Mouse (Mus musculus): ENCODE measurements around the gene Cda. TPM values are rescaled to one million over a fixed set of nuclear protein-coding genes. Genes with fewer than 3 reads are reported as not detected.
"Not testable (repeated sequence)": the region's sequence is repeated elsewhere in the genome, so short reads cannot be mapped to it uniquely, and the experiment has no call there.

Cda gene
- total RNA-seq, 2 experiments from 2014 or later, result 6.9 to 15.0 TPM

DNA sequence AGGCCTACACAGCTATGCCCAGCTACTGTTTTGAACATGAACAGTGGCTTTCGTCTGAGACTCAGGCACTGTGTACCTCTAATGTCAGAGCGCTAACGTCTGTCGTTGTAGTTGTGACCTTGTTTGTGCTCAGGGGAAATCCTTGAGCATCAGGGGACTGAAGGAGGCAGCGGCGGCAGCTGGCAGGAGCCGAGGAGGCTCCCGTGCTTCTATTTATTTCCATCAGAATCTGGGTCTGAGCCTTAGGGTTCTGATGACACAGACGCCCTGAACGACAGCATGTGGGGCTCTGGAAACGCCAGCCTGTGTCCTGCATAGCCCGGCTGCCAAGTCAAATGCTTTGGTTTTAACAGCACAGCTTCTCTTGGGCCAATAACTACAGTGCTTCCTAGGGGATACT lies 32.8 kb downstream of the Cda start:
- no peak for DNase-seq

DNA sequence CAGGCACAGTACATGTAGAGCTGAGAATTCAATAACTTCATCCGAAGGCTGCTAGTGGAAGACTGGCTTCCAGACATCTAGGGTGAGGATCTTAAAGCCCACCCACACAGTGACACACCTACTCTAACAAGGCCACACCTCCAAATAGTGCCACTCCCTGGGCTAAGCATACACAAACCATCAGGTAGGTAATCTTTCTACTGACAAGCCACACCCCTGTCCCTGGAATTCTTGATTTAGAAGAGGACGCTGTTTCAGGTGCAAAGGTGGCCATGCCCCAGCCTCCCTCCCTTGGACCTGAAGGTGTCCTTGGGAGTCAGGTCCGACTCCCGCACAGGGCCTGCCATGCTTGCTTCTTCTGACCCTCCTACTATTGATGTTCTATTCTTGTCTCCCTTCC lies 34.7 kb downstream of the Cda start:
- no peak for DNase-seq

DNA sequence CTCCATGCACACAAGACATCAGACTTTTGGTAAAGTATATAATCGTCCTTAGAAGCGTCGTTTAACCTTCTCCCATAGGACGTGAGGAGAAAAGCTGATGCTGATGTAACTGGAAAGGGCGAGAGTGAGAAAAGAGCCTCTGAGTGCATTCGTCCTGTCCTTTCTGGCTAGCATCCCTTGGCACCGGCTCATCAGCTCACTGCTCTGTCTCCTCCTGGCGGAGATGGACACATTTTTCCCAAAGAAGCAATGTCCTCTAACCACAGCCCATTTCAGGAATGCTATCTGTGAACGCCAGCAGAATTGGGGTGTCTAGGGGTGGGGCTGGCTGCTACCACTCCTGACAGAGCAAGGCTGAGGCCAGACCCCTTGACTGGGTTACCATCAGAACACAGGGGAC lies 36.1 kb downstream of the Cda start:
- no peak for DNase-seq

DNA sequence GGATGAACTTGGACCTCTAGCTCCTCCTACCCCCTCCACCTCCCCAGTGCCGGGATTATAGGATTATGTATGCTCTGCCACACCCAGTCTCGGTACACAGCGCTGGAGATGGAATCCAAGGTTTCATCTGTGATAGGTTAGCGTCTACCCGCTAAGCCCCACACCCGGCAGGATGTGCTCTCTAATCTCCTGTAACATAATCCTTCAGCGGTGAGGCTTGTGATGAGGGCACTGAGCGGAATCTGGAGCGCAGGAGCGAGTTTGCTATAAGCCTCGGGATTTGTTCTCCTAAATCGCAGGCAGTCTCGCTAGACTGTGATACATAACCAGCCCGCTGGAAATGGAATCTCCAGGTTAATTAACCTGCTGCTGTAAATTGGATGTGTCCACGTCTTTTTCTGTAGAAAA lies 37.5 kb downstream of the Cda start:
- DNase-seq, result no peak

DNA sequence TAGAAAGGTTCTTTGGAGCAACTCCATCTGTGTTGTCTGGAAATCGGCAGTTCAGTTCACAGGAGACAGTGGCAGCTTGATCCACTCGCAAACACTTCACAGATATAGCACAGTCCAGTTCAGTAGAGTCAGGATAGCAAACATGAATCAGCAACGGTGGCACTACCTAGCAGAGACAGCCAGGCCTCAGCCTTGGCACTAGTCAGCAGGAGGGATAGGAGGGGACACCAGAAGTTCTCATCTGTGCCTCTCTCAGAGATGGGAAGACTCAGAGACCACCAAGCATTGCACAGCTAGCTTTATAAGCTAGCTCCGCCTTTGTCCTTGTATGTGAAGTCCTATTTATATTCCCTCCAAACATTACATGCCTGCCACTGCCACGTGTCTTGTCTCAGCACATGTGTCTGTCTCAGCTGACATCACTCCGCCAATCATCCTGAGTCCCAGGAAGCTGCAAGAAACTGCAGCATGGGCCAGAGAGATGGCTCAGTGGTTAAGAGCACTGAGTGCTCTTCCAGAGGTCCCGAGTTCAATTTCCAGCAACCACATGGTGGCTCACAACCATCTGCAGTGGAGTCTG lies 39.8 kb downstream of the Cda start:
- DNase-seq, result no peak

DNA sequence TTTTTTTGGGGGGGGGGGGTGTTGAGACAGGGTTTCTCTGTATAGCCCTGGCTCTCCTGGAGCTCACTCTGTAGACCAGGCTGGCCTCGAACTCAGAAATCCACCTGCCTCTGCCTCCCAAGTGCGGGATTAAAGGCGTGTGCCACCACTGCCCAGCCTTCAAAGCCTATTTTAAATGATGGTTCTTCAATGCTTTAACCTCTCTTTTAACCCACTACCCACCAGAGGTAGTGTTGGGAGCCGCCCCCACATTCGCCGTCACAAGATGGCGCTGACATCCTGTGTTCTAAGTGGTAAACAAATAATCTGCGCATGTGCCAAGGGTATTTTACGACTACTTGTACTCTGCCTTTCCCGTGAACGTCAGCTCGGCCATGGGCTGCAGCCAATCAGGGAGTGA lies 40.6 kb downstream of the Cda start:
- DNase-seq, result not testable (repeated sequence)

DNA sequence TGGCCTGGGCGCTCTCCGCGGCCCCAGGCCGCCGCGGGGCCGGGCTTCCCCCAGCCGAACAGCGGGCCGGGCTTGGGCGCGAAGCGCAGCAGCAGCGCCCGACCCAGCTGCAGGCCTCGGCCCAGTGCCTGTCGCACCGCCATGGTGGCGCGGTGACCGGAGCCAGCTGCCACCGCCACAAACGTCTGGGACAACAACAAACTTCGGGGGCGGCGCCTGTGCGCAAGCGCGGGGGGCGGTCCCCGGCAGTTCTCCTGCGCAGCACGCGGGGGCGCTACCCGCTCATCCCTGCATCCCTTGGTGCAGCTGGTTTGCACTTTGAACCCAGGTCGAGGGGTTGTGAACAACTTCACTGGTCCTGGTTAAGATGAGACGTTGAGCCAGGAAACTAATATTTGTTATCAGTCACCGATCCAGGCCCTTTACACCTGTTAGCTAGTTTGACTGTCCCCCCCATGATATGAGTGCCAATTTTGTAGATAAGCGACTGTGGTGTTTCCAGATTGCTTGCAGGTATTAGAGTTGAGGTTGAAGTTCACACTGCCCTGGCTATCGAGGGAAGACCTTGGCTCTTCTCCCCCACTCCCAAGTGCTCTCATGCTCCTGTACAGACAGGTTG lies 41.6 kb downstream of the Cda start, which contains the start of gene Pink1:
Pink1 (minus strand) TSS at position 231 of the 619 bp plus-strand sequence.
- peak; percentile 94 to 95 for DNase-seq

DNA sequence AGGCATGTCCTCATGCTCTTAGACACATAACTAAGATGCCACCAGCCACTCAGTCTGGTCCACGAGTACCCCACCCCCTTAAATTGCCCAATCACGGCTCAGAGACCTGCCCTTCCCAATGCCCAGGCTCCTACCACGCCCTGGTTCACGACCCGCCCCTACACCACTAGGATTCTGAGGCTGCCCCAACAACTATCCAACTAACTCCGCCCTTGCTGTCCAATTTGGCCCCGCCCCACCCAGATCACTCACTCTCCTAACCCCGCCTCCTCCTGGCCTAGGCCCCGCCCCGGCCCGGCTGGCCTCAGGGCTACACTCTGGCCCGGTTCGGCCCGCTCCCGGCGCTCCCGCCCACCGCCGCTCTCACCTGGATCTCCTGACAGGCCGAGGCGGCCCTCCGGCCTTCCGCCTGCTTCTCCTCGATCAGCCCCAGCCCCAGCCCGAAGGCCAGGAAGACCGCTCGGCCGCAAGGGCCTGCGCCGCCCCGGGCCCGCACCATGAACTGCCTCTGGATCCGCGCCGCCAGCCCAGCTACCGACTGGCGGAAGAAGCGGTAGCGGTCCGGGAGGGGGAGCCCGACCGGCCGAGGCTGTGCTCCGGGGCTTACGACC lies 42.2 kb downstream of the Cda start:
- DNase-seq, result peak; percentile 99 to 100

DNA sequence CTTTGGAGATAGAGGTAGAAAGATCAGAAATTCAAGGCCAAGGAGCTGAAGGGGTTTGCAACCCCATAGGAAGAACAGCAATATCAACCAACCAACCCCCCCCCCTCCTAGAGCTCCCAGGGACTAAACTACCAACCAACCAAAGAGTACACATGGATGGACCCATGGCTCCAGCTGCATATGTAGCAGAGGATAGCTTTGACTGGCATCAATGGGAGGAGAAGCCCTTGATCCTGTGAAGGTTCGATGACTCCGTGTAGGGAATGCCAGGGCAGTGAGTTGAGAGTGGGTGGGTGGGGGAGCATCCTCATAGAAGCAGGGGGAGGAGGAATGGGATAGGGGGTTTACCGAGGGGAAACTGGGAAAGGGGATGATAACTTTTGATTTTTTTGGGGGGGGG lies 43.3 kb downstream of the Cda start:
- no peak for DNase-seq

DNA sequence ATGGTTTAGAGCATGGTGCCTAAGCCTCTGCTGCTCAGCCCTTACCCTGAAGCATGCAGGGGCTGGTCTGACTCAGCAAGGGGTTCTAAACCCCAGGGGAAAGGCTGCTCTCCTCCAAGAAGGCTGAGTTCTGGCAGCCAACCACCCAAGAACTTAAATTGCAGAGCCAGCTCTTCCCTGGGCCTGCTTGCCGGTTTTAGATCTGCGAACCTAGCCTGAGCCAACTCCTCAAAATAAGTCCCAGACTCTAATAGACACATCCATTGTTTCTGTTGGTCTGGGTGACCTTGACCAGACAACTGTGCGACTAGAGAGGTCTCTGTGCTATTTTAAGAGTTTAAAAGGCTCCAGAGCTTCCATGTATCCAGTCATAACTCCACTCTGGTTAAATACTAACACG lies 44.0 kb downstream of the Cda start:
- no peak for DNase-seq

DNA sequence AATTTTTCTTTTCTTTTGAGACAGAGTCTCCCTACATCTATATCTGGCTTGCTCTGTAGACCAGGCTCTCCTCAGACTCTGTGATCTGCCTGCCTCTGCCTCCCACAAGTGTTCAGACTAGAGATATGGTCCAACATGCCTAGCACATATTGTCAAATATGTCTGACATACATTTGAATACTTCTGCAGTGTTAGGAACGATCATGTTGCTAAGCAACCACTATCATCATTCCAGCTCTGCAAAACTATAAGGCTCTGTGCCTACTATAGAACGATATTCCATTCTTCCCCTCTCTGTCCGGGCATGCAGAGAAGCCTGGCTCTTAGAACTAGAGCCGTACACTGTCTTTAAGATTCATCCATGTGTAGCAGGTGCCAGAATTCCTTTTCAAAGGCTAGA lies 45.1 kb downstream of the Cda start:
- no peak for DNase-seq

DNA sequence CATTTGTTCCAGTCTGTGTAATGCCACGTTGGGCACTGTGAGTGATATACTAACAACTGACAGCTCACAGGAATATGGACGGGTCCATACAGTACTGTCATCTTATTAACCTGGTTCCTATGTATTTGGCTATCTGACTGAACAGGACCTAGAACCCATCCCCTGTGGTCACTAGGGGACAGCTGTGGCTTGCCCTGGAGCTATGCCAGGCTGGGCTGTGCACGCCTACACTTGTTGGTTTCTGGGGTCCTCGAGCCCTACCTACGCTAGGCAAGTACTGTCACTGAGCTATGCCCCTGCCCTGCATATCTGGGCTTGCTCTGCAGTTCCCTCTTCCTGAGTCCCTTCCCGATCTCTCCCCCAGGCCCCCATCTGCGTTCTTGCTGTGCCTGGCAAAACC lies 46.3 kb downstream of the Cda start:
- DNase-seq, result no peak

DNA sequence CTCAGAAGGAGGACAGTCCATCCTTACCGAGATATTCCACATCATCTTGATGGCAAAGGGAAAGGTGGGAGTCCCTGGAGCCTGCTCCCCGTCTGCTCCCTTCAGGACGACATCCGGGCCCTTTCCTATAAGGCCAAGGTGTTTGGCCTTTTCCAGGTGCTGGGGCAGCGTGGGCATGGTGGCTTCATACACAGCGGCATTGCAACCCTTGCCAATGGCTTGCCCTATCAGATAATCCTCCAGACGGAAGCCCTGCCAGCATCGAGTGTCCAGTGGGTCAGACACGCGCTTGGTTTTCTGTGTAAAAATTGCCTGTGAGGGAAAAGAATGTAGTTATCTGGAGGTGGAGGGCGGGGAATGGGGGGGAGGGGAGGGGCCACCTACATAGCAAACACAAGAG lies 47.1 kb downstream of the Cda start:
- no peak for DNase-seq

DNA sequence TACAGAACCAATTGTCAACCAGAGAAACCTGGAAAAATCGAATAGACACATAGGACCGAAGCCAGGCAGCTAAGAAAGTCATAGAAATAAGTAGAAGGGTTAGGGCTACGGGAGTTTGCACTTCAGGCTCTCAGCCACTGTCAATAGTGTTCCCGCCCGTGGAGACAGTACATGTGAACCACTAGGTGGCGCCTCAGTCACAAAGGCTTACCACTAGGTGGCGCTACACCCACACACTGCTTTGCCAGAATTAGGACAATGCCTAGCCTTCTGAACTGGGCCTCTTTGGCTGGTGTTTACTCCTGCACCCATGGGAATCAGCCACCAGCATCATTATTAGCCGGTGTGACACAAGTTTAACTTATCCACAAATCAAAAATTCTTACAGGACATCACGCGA lies 48.3 kb downstream of the Cda start:
- DNase-seq, result peak; percentile 84 to 86

DNA sequence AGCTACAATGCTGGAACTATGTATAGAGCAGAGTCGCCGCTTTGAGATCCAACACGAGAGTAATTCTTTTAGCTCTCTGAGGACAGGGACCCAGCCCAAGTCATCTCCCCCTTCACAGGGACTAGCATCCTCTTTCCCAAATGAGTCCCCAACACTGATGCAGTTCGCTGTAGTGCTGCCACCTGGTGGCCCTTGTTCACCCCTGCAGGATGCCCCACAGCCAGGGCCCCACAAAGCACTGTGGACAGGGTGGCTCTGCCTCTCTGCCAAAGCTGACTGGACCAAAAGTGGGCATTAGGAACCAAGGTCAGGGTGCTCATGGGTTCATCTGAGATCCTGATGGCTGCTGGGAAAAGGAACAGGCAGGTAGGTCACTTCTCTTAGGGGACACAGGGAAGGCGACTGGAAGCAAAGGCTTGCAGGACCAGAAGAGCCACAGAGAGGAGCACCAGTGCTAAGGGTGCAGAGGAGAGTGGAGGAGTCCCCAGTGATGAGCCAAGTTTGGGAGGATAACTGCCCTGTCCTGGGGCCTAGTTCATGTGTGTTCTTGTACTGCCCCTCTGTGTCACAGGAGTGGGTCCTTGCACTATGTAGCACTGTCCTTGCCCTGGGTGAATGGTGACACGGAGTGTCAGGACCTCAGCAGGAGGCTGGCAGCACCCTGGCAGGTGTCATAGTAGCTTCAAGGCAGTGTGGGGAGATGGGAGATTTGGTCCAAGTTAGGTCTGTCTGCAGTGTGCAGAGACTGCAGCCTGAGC lies 49.1 kb downstream of the Cda start:
- peak; percentile 48 to 75 for DNase-seq

DNA sequence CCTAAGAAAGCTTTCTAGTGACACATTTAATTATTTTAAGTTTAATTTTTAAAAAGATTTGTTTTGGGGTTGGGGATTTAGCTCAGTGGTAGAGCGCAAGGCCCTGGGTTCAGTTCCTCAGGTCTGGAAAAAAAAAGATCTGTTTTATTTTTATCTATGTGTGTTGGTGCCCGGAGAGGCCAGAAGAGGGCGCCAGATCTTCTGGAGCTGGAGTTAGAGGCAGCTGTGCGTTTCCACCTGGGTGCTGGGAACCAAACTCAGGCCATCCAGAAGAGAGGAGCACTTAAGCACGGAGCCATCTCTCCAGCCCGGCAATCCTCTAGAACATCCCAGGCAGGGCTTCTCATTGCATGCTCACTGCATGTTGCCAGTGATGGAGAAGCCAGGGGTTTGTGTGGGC lies 51.4 kb downstream of the Cda start:
- DNase-seq, result no peak

DNA sequence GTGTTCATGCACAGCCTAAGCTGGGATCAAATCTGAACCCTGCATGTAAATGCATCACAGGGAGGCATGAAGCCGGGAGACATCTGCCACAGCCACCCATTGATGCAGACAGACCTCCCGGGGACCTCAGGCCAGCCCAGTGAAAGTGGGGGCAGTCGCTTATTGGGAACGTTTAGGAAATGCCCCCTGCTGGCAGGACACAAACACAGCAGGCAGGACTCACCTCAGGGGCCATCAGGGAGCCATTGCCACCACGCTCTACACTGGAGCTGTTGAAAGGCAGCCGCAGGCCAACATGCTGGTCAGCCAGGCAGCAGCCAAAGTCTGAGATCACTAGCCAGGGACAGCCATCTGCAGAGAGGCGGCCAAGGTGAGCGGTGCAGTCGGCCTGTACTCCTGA lies 52.0 kb downstream of the Cda start:
- peak in 1 of 2 experiments; percentile 43 for DNase-seq

DNA sequence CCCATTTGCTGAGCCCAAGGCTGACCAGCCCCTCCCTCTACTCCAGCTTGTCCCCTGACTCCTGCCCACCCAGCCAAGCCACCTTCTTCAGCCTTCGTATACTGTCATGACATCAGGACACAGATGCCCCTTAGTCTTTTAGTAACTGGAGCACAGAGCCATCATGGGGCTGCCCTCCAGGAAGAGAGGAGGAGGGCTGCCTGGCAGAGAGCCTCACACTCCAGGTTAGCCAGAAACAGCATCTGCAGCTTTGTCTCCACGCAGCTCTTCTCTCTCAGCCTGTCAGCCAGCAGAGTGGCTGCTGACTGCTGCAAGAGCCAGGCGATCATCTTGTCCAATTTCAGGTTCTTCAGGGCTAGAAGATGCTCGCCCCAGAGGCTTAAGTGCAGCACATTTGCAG lies 54.0 kb downstream of the Cda start:
- DNase-seq, result no peak

DNA sequence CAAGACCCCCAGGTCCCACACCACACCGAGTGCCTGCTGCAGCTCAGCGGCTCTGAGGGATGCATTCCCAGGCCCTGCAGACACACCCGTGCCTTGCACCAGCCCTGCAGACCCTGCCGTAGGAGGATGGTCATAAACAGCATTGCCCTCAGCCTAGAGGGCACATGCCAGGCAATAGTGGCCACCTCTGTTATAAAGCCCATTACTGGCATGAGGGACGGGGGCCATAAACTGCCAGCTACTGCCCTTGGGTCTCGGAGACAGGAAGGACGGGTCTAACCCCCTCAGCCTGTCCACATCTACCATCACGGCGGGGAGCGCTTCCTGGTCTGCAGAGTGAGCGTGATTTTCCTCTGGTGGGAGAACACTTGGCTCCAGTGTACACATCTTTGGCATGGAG lies 54.8 kb downstream of the Cda start:
- no peak for DNase-seq

DNA sequence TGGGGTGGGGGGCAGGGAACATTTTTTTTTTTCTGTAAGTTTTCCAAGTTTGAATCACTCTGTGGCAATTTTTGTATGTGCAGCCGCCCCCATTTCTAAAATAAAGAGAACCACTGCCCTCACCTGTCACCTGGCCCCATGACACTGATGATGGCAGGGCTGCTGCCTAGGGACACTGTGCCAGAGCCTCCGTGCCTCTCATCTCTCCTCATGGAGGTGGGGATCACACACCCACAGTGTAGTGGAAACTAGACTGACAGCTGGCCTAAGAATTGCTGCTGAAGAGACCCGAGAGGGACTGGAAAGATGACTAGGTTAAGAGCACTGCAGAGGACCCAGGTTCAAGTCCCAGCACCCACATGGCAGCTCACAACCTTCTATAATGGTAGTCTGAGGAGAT lies 55.7 kb downstream of the Cda start:
- no peak for DNase-seq

DNA sequence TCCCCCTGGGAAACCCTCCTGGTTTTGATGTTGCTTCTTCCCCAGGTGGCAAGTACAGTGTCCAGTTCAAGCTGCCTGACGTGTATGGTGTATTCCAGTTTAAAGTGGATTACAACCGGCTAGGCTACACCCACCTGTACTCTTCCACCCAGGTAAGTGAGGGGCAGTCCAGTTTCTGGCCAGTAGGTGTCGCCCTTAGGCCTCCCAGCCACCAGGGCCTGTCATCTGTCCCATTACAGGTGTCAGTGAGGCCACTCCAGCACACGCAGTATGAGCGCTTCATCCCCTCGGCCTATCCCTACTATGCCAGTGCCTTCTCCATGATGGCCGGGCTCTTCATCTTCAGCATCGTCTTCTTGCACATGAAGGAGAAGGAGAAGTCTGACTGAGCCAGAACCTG lies 56.2 kb downstream of the Cda start:
- peak; percentile 39 to 47 for DNase-seq

DNA sequence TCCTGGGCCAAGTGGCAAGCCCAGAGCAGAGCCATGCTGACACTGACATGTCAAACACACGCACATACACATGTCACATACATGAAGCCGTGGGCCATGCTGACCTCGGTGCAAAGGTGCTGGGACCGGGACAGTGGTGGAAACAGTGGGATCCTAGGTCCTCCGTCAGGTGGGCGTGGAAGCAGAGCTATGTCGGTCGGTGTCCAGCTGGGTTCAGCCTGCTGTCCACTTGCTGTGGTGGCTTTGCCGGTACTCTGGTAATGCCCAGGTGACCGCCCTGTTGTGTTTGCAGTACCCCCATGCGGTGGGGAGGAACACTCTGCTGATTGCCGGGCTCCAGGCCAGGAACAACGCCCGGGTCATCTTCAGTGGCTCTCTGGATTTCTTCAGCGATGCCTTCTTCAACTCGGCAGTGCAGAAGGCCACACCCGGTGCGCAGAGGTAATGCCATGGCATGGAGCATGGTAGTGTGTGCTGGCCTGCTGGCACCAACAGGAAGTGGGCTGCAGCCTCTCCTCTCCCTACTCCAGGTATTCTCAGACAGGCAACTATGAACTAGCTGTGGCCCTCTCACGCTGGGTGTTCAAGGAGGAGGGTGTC lies 57.4 kb downstream of the Cda start:
- DNase-seq, result no peak

DNA sequence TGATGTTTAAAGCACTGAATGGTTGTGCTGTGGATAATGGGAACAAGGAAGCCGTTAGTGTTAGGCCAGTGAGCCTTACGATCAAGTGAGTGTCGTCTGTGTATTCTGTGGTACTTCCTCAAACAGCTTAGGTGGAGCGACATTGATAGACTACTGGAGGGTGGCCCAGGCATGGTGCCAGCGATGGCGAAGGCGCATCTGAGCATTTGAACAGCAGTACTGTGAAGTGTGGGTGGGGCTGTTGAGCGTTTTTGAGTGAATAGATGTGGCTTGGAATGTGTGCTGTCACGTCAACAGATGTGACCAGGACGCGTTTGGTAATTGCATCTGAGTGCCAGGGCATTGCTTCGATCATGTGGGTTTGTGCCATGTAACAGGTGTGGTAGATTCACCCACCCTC lies 60.1 kb downstream of the Cda start:
- DNase-seq, result no peak
